In genomic region chr11:70459601-70460101, GRCm38 (mm10) we compare ENCODE assay signal across 8 mouse cellular contexts. TPM values are rescaled to one million over a fixed set of nuclear protein-coding genes. Genes with fewer than 3 reads are reported as not detected.
DNase-seq lines count a peak whose midpoint lies in the region; ATAC-seq lines count a peak whose summit lies in the region.

TSS of gene Cxcl16 (minus strand) at chr11:70459984.

- peaks cover 58% of the 10 kb centered on the region for H3K27me3 ChIP-seq in erythroblast, embryonic 14.5 days (ENCODE audit: control insufficient read depth)
- peaks cover 56% of the 10 kb centered on the region for H3K27me3 ChIP-seq in forebrain, embryonic 12.5 days
- H3K27me3 ChIP-seq in midbrain, embryonic 10.5 days (ENCODE audit: low read depth, poor library complexity, severe bottlenecking), result peaks cover 71% of the 10 kb centered on the region

- peak; percentile 61 for DNase-seq in heart, postnatal 25 days (ENCODE audit: low spot score)
- DNase-seq in large intestine, adult 2 months (ENCODE audit: low read depth, low spot score), result no peak
- DNase-seq in midbrain, embryonic 10.5 days (ENCODE audit: low spot score), result peak; percentile 26
- DNase-seq in urinary bladder, postnatal 36 days (ENCODE audit: low spot score in 2 of 2), result peak; percentile 41 to 50
- no peak for DNase-seq in right cerebral cortex, adult 18-20 months

- H3K9me3 ChIP-seq in erythroblast, embryonic 14.5 days (ENCODE audit: control insufficient read depth, low read length), result peaks cover 10% of the 10 kb centered on the region; the same call in 1 of the 2 replicates
- no peaks in the 10 kb centered on the region for H3K9me3 ChIP-seq in forebrain, embryonic 12.5 days
- H3K9me3 ChIP-seq in midbrain, embryonic 10.5 days (replicated peaks), result no peaks in the 10 kb centered on the region

- H3K4me2 ChIP-seq in forebrain, embryonic 12.5 days, result peak within 1 kb of the TSS; percentile 69

- 8% methylated on average over 30 of the region's 30 CpGs for WGBS in forebrain, embryonic 12.5 days
- 2% methylated on average over 30 of the region's 30 CpGs for WGBS in large intestine, adult 2 months
- WGBS in midbrain, embryonic 10.5 days, result 6% methylated on average over 30 of the region's 30 CpGs

- peaks cover 4% of the 10 kb centered on the region for H3K36me3 ChIP-seq in erythroblast, embryonic 14.5 days (ENCODE audit: control insufficient read depth)
- no peaks in the 10 kb centered on the region for H3K36me3 ChIP-seq in forebrain, embryonic 12.5 days (replicated peaks)
- 0 out of 2 replicates have a peak, but pooled peaks cover 3% of the 10 kb centered on the region for H3K36me3 ChIP-seq in midbrain, embryonic 10.5 days

- no peak for ATAC-seq in erythroblast, adult 5-6 weeks (replicated peaks; ENCODE audit: low FRiP score, poor library complexity, severe bottlenecking)
- no peak for ATAC-seq in forebrain, embryonic 12.5 days (ENCODE audit: low FRiP score)

- intact Hi-C loops in heart, postnatal 25 days (cut with DNase I), result loop anchor here (2.0 kb wide), 1 partner anchor 41 kb away; no protein-coding TSS in a partner anchor

- H3K27ac ChIP-seq in forebrain, embryonic 12.5 days, result no peak within 1 kb of the TSS
- peak within 1 kb of the TSS; percentile 46 for H3K27ac ChIP-seq in midbrain, embryonic 10.5 days (replicated peaks)

- H3K4me1 ChIP-seq in erythroblast, embryonic 14.5 days (ENCODE audit: control insufficient read depth), result peaks cover 3% of the 10 kb centered on the region; the same call in 1 of the 2 replicates
- H3K4me1 ChIP-seq in forebrain, embryonic 12.5 days, result peaks cover 13% of the 10 kb centered on the region
- H3K4me1 ChIP-seq in midbrain, embryonic 10.5 days, result peaks cover 16% of the 10 kb centered on the region

- H3K4me3 ChIP-seq in erythroblast, embryonic 14.5 days (replicated peaks), result peak within 1 kb of the TSS; percentile 42
- peak within 1 kb of the TSS; percentile 40 for H3K4me3 ChIP-seq in forebrain, embryonic 12.5 days (replicated peaks)
- peak within 1 kb of the TSS; percentile 60 for H3K4me3 ChIP-seq in midbrain, embryonic 10.5 days

- peak within 1 kb of the TSS; percentile 49 for H3K9ac ChIP-seq in forebrain, embryonic 12.5 days

RNA-seq across cellular contexts. Expression of gene Cxcl16, which starts in this region (rescaled TPM):
- polyA plus RNA-seq in erythroblast, embryonic 14.5 days (2012), result not detected in 2 replicates
- total RNA-seq in erythroblast, adult 5-6 weeks (2015; ENCODE audit: low replicate concordance), result not detected in 2 replicates
- total RNA-seq in erythroblast, adult 5-6 weeks (2017; ENCODE audit: low replicate concordance), result not detected in 2 replicates
- polyA plus RNA-seq in forebrain, embryonic 12.5 days (2016; fragmentation: Nextera tagmentation; extraction: Ambion mirVana), result 0.74 and 1.0 TPM in 2 replicates
- 1 to 10 TPM; 8.4 to 9.4 TPM for total RNA-seq in heart, postnatal 25 days (2021)
- 31.8 and 40.5 TPM in 2 replicates for polyA plus RNA-seq in large intestine, adult 2 months (2012; rRNA removed)
- 0.46 and 0.63 TPM in 2 replicates for polyA plus RNA-seq in midbrain, embryonic 10.5 days (2016; fragmentation: Nextera tagmentation; extraction: Ambion mirVana)

Comparison
In these comparisons a context has a peak if more than half of its experiments do, and no peak if none do; other contexts are left out.
1. RNA of gene Cxcl16 (total RNA-seq): 8.4 to 9.4 TPM in heart, postnatal 25 days; not detected in erythroblast, adult 5-6 weeks; every median in the first group is over 4 times any median in the second.
2. RNA of gene Cxcl16 (polyA plus RNA-seq): 31.8 to 40.5 TPM in large intestine, adult 2 months; 0.74 to 1.0 TPM in forebrain, embryonic 12.5 days, 0.46 to 0.63 TPM in midbrain, embryonic 10.5 days and not detected in erythroblast, embryonic 14.5 days; every median in the first group is over 10 times any median in the second.
3. Peak in DNase-seq, H3K4me3 ChIP-seq and H3K27ac ChIP-seq in midbrain, embryonic 10.5 days; RNA of the gene not detected or under 1 TPM.
4. DNase-seq: peak in heart, postnatal 25 days (single experiment) and urinary bladder, postnatal 36 days (2 of 2); none in large intestine, adult 2 months (single experiment) and right cerebral cortex, adult 18-20 months (single experiment).
5. Peak in every context shown above with its lines, with median percentiles within 50 percentile points of each other: H3K4me3 ChIP-seq.